Mouse (Mus musculus): ENCODE data around the gene Wdr6.

The Wdr6 gene

GRCm38 (mm10) chr9:108523341-108523740 lies 55.2 kb downstream of the Wdr6 start:
- DNase-seq (ENCODE audit: low spot score) = no peak
